Mouse (Mus musculus) CH12.LX (cell line): ENCODE results near the gene Neil1. TPM values are rescaled to one million over a fixed set of nuclear protein-coding genes. Genes with fewer than 3 reads are reported as not detected.

Experiments
- DNase-seq: peaks from one replicate; pipeline ENCODE4 v3.0.0-alpha.2; 2013; ENCODE audit errors: extremely low read depth
- H3K27ac ChIP-seq: 2 replicates; pipeline ENCODE4 v1.5.1; 2012; ENCODE audit warnings: low read depth, mild to moderate bottlenecking, control low read depth, moderate library complexity; ENCODE audit not compliant: insufficient read depth
- H3K27me3 ChIP-seq: replicated peaks from 2 replicates; pipeline ENCODE3; 2012; ENCODE audit warnings: inconsistent platforms
- H3K36me3 ChIP-seq, 2 experiments: replicated peaks in 1 of 2; 2 replicates each; pipeline versions ENCODE3 to v1.6.1; 2012; ENCODE audit warnings: inconsistent platforms in 1 of 2, low read length in 1 of 2, mild to moderate bottlenecking in 1 of 2, mixed read lengths in 1 of 2, moderate library complexity in 1 of 2; ENCODE audit not compliant: control insufficient read depth in 1 of 2, insufficient read depth in 1 of 2
- H3K4me1 ChIP-seq, 2 experiments: 2 replicates each; pipeline ENCODE4 v1.6.1; 2012; ENCODE audit warnings: inconsistent platforms in 1 of 2, moderate library complexity in 1 of 2; ENCODE audit not compliant: insufficient read depth in 2 of 2, control insufficient read depth in 1 of 2
- H3K4me2 ChIP-seq: 2 replicates; pipeline ENCODE4 v1.6.1; 2012; ENCODE audit warnings: low read depth, mild to moderate bottlenecking, control low read depth; ENCODE audit not compliant: poor library complexity, insufficient read depth, severe bottlenecking
- H3K4me3 ChIP-seq, 3 experiments: fragments of 150-350 bp in 1 of 3; sonication (generic) in 1 of 3; replicated peaks in 1 of 3; 2 replicates each; pipeline versions ENCODE3 to v1.5.1; 2011 to 2012; ENCODE audit warnings: low read depth in 2 of 3, low read length in 2 of 3, mild to moderate bottlenecking in 2 of 3, moderate library complexity in 2 of 3, control low read depth in 1 of 3, improper control_type of control experiment in 1 of 3, inconsistent platforms in 1 of 3, mixed read lengths in 1 of 3; ENCODE audit not compliant: poor library complexity in 1 of 3
- H3K79me2 ChIP-seq: replicated peaks from 2 replicates; pipeline ENCODE4 v1.6.1; 2012; ENCODE audit warnings: mild to moderate bottlenecking, moderate library complexity; ENCODE audit not compliant: control insufficient read depth, poor library complexity, insufficient read depth, severe bottlenecking; ENCODE audit errors: extremely low read depth
- H3K9ac ChIP-seq: 2 replicates; pipeline ENCODE4 v1.6.1; 2012; ENCODE audit warnings: low read depth, mild to moderate bottlenecking, control low read depth, moderate library complexity; ENCODE audit not compliant: insufficient read depth
- H3K9me3 ChIP-seq: replicated peaks from 2 replicates; pipeline ENCODE3; 2012; ENCODE audit warnings: low read length, inconsistent platforms, mixed read lengths
- CHD1 ChIP-seq: IDR thresholded peaks from 2 replicates; pipeline ENCODE4 v1.6.1; 2012; ENCODE audit warnings: low read depth, low read length, improper control_type of control experiment, inconsistent platforms
- E2F4 ChIP-seq: IDR thresholded peaks from 2 replicates; pipeline ENCODE4 v1.6.1; 2011; ENCODE audit warnings: low read depth, low read length, improper control_type of control experiment; ENCODE audit not compliant: insufficient replicate concordance
- EP300 ChIP-seq: IDR thresholded peaks from 2 replicates; pipeline ENCODE4 v1.6.1; 2011; ENCODE audit warnings: low read length, improper control_type of control experiment
- ETS1 ChIP-seq: conservative IDR thresholded peaks from 2 replicates; pipeline ENCODE4 v1.6.1; 2012; ENCODE audit warnings: low read depth, mild to moderate bottlenecking, inconsistent platforms, low read length, improper control_type of control experiment, moderate library complexity
- GABPA ChIP-seq: IDR thresholded peaks from 2 replicates; pipeline ENCODE4 v1.6.1; 2012; ENCODE audit warnings: low read depth, low read length, improper control_type of control experiment, inconsistent platforms; ENCODE audit not compliant: insufficient replicate concordance
- HCFC1 ChIP-seq: IDR thresholded peaks from 2 replicates; pipeline ENCODE4 v1.6.1; 2012; ENCODE audit warnings: low read depth, mild to moderate bottlenecking, inconsistent platforms, low read length, improper control_type of control experiment
- IRF4 ChIP-seq: IDR thresholded peaks from 2 replicates; pipeline ENCODE4 v1.6.1; 2014; ENCODE audit warnings: low read depth, mild to moderate bottlenecking, inconsistent platforms, low read length, improper control_type of control experiment
- JUN ChIP-seq: IDR thresholded peaks from 2 replicates; pipeline ENCODE4 v1.6.1; 2011; ENCODE audit warnings: low read depth, mild to moderate bottlenecking, low read length, improper control_type of control experiment, moderate library complexity; ENCODE audit not compliant: insufficient read depth
- JUND ChIP-seq: conservative IDR thresholded peaks from 2 replicates; pipeline ENCODE4 v1.6.1; 2011; ENCODE audit warnings: low read depth, low read length, improper control_type of control experiment
- KAT2A ChIP-seq: IDR thresholded peaks from 2 replicates; pipeline ENCODE4 v1.6.1; 2012; ENCODE audit warnings: low read length, improper control_type of control experiment, inconsistent platforms; ENCODE audit not compliant: insufficient replicate concordance
- MAFK ChIP-seq: IDR thresholded peaks from 2 replicates; pipeline ENCODE4 v1.6.1; 2011; ENCODE audit warnings: low read length, improper control_type of control experiment; ENCODE audit not compliant: insufficient replicate concordance
- MAZ ChIP-seq: IDR thresholded peaks from 2 replicates; pipeline ENCODE4 v1.6.1; 2012; ENCODE audit warnings: low read depth, mild to moderate bottlenecking, inconsistent platforms, low read length, improper control_type of control experiment, moderate library complexity
- MYC ChIP-seq: IDR thresholded peaks from 2 replicates; pipeline ENCODE4 v1.6.1; 2011; ENCODE audit warnings: low read depth, mild to moderate bottlenecking, improper control_type of control experiment, low read length
- NELFE ChIP-seq: IDR thresholded peaks from 2 replicates; pipeline ENCODE4 v1.6.1; 2011; ENCODE audit warnings: low read depth, low read length, improper control_type of control experiment
- PAX5 ChIP-seq: IDR thresholded peaks from 2 replicates; pipeline ENCODE4 v1.6.1; 2012; ENCODE audit warnings: low read length, inconsistent platforms, mixed read lengths
- POLR2A ChIP-seq: IDR thresholded peaks from 2 replicates; pipeline ENCODE4 v1.6.1; 2011; ENCODE audit warnings: low read depth, mild to moderate bottlenecking, improper control_type of control experiment, low read length
- POLR2AphosphoS2 ChIP-seq: IDR thresholded peaks from 2 replicates; pipeline ENCODE4 v1.6.1; 2011; ENCODE audit warnings: low read depth, low read length, improper control_type of control experiment
- RAD21 ChIP-seq: IDR thresholded peaks from 2 replicates; pipeline ENCODE4 v1.6.1; 2011; ENCODE audit warnings: low read depth, mild to moderate bottlenecking, low read length, improper control_type of control experiment, moderate library complexity
- SMC3 ChIP-seq: IDR thresholded peaks from 2 replicates; pipeline ENCODE4 v1.6.1; 2011; ENCODE audit warnings: low read depth, low read length, improper control_type of control experiment
- TBP ChIP-seq: conservative IDR thresholded peaks from 2 replicates; pipeline ENCODE4 v1.6.1; 2011; ENCODE audit warnings: low read depth, low read length, improper control_type of control experiment
- USF2 ChIP-seq: conservative IDR thresholded peaks from 2 replicates; pipeline ENCODE4 v1.6.1; 2011; ENCODE audit warnings: low read depth, low read length, improper control_type of control experiment
- ZC3H11A ChIP-seq: IDR thresholded peaks from 2 replicates; pipeline ENCODE4 v1.6.1; 2012; ENCODE audit warnings: low read depth, mild to moderate bottlenecking, inconsistent platforms, low read length, improper control_type of control experiment
- ZKSCAN1 ChIP-seq: IDR thresholded peaks from 2 replicates; pipeline ENCODE4 v1.6.1; 2012; ENCODE audit warnings: low read depth, inconsistent platforms, low read length, improper control_type of control experiment, borderline replicate concordance
- dilution Hi-C: fragments of 300-500 bp; cut with MboI; formaldehyde crosslinking; loops from 2 replicates; pipeline ENCODE4 v1.14.3; 2020; ENCODE audit warnings: low sequenced_read_pairs; ENCODE audit not compliant: extremely low pct_unique_long_range_greater_than_20kb, extremely low pct_ligation_motif_present
- in situ Hi-C: fragments of 300-500 bp; cut with MboI; formaldehyde crosslinking; loops from 3 replicates; pipeline ENCODE4 v1.14.3; 2019; ENCODE audit warnings: low sequenced_read_pairs, low pct_ligation_motif_present, low pct_unique_long_range_greater_than_20kb, mixed read lengths
- polyA plus RNA-seq: library from polyadenylated mRNA; unstranded; fragments of >175 nt; gene quantifications from 2 replicates; pipeline ENCODE4 v1.2.1, GENCODE M21; 2012; ENCODE audit warnings: low read depth; ENCODE audit not compliant: insufficient read length
- total RNA-seq, 2 experiments: library from RNA; depleted of rRNA; stranded (reverse); fragments of 300-350 nt in 1 of 2; fragments of >200 nt in 1 of 2; gene quantifications; 2 replicates each; pipeline ENCODE4 v1.2.3; 2012 to 2014

Gene Neil1
- total and polyA plus RNA-seq, 3 experiments, result 0.13 to 0.21 TPM; not detected in 1

DNA sequence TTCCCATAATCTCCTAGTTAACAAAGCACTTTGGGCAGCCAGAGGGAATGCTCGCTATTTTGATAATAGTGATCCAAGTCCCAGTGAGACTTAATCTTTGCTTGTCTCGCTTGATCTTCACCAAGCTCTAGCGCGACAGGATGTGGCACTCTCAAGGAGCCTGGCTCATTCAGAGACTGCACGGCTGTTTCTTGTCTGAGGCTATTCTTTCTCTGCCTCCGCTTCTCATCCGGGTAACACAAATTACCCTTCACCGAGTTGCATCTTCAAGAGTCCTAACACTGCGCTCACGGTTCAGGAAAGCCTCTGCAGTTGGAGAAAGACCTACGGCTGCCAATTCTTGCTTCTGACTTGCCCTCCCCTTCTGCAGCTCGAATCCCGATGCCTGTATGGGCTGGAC lies 9.4 kb upstream of the Neil1 start:
- no peaks in the 10 kb centered on the region for H3K27me3 ChIP-seq
- H3K79me2 ChIP-seq, result no peaks in the 10 kb centered on the region
- TF ChIP-seq PAX5 (no peak), IRF4 (no peak), USF2 (no peak), MAFK (no peak), E2F4 (no peak), SMC3 (no peak), GABPA (no peak), KAT2A (no peak), ZKSCAN1 (no peak), NELFE (no peak), JUN (no peak), HCFC1 (no peak)
- TF ChIP-seq, all 38 proteins: peak for 0
- Histone ChIP-seq H3K9me3 (no peaks in the 10 kb centered on the region), H3K4me3 (peak overlapping the region; percentile 77 to 91 (median 77)), H3K4me1 (peaks cover 9 to 18% of the 10 kb centered on the region in 2 experiments), H3K4me2 (peak overlapping the region; percentile 76), H3K27ac (no peak overlapping the region), H3K36me3 (peaks cover 22 to 30% of the 10 kb centered on the region in 2 experiments), H3K9ac (peak overlapping the region; percentile 64)
- in situ Hi-C loops, result no loop called here
- no peak for DNase-seq
- dilution Hi-C loops, result no loop called here

GRCm38 (mm10) chr9:57156823-57157222 lies 8.7 kb upstream of the Neil1 start:
- Histone ChIP-seq H3K4me2 (0 out of 2 replicates have a peak overlapping the region, but pooled peaks have one; percentile 76), H3K9ac (no peak overlapping the region), H3K27ac (no peak overlapping the region), H3K27me3 (no peaks in the 10 kb centered on the region), H3K4me1 (peaks cover 6 to 14% of the 10 kb centered on the region in 2 experiments; a peak in 3 of 4 replicates), H3K9me3 (no peaks in the 10 kb centered on the region), H3K36me3 (peaks cover 22 to 30% of the 10 kb centered on the region in 2 experiments), H3K4me3 (no peak overlapping the region), H3K79me2 (no peaks in the 10 kb centered on the region)
- DNase-seq, result no peak
- TF ChIP-seq E2F4 (no peak), MAFK (no peak), USF2 (no peak), PAX5 (no peak), JUND (no peak), TBP (no peak), RAD21 (no peak), EP300 (no peak), KAT2A (no peak), ETS1 (no peak), MAZ (no peak), IRF4 (no peak), POLR2A (no peak), ZC3H11A (no peak), MYC (no peak), HCFC1 (no peak), POLR2AphosphoS2 (no peak), ZKSCAN1 (no peak), CHD1 (no peak)
- in situ Hi-C loops, result no loop called here
- dilution Hi-C loops, result no loop called here
